Mouse (Mus musculus) adrenal gland, adult 8-10 months (tissue): ENCODE results near the gene Cacna2d3. TPM values are rescaled to one million over a fixed set of nuclear protein-coding genes. Genes with fewer than 3 reads are reported as not detected.

Experiments
- DNase-seq: peaks from one replicate; pipeline ENCODE4 v3.0.0; 2022
- total RNA-seq, 4 experiments: library from RNA; stranded (reverse); gene quantifications; 2 replicates each; pipeline ENCODE4 v1.2.4; 2022

The Cacna2d3 gene
- total RNA-seq, 4 experiments from 2014 or later: 4.3 to 8.6 (median 5.3) TPM

- DNase-seq: no peak
Observed at GRCm38 (mm10) chr14:28996569-28996968, 725.1 kb downstream of the Cacna2d3 start.

- no peak for DNase-seq
Observed at GRCm38 (mm10) chr14:28988211-28988900, 733.3 kb downstream of the Cacna2d3 start.

- DNase-seq: peak; percentile 77
Observed at GRCm38 (mm10) chr14:28984276-28984675, 737.4 kb downstream of the Cacna2d3 start.

- DNase-seq: no peak
Observed at GRCm38 (mm10) chr14:28980482-28980881, 741.2 kb downstream of the Cacna2d3 start.

GRCm38 (mm10) chr14:28979230-28979629 is 742.4 kb downstream of the Cacna2d3 start:
- DNase-seq: no peak

- no peak for DNase-seq
Observed at GRCm38 (mm10) chr14:28972620-28973019, 749.0 kb downstream of the Cacna2d3 start.

GRCm38 (mm10) chr14:28969247-28969646 is 752.4 kb downstream of the Cacna2d3 start:
- no peak for DNase-seq

GRCm38 (mm10) chr14:28966881-28967280 is 754.8 kb downstream of the Cacna2d3 start:
- no peak for DNase-seq

GRCm38 (mm10) chr14:28961379-28961778 is 760.3 kb downstream of the Cacna2d3 start:
- no peak for DNase-seq

- DNase-seq: no peak
Observed at GRCm38 (mm10) chr14:28959042-28959441, 762.6 kb downstream of the Cacna2d3 start.

- DNase-seq: no peak
Observed at GRCm38 (mm10) chr14:28958131-28959015, 763.3 kb downstream of the Cacna2d3 start.

GRCm38 (mm10) chr14:28955181-28955580 is 766.5 kb downstream of the Cacna2d3 start:
- DNase-seq: no peak

GRCm38 (mm10) chr14:28954588-28954987 is 767.1 kb downstream of the Cacna2d3 start:
- no peak for DNase-seq

- DNase-seq: no peak
Observed at GRCm38 (mm10) chr14:28954086-28954485, 767.6 kb downstream of the Cacna2d3 start.

GRCm38 (mm10) chr14:28953409-28953808 is 768.3 kb downstream of the Cacna2d3 start:
- DNase-seq: no peak

GRCm38 (mm10) chr14:28950499-28950898 is 771.2 kb downstream of the Cacna2d3 start:
- no peak for DNase-seq

- DNase-seq: peak; percentile 16
Observed at GRCm38 (mm10) chr14:28949785-28950184, 771.9 kb downstream of the Cacna2d3 start.

GRCm38 (mm10) chr14:28948019-28948850 is 773.4 kb downstream of the Cacna2d3 start:
- DNase-seq: no peak

GRCm38 (mm10) chr14:28932746-28933293 is 788.8 kb downstream of the Cacna2d3 start:
- DNase-seq: no peak

GRCm38 (mm10) chr14:28923180-28923961 is 798.3 kb downstream of the Cacna2d3 start:
- DNase-seq: no peak

- no peak for DNase-seq
Observed at GRCm38 (mm10) chr14:28918871-28919270, 802.8 kb downstream of the Cacna2d3 start.

GRCm38 (mm10) chr14:28915004-28915403 is 806.7 kb downstream of the Cacna2d3 start:
- no peak for DNase-seq
